Mouse (Mus musculus) Muller cell, postnatal 12 days (primary cell): ENCODE results near the gene Vmn2r58.
"Not testable (repeated sequence)": the region's sequence is repeated elsewhere in the genome, so short reads cannot be mapped to it uniquely, and the experiment has no call there.

Experiments
- DNase-seq: peaks from one replicate; pipeline ENCODE4 v3.0.0-alpha.2; 2015; ENCODE audit errors: inconsistent ontology term

Vmn2r58 gene

DNA sequence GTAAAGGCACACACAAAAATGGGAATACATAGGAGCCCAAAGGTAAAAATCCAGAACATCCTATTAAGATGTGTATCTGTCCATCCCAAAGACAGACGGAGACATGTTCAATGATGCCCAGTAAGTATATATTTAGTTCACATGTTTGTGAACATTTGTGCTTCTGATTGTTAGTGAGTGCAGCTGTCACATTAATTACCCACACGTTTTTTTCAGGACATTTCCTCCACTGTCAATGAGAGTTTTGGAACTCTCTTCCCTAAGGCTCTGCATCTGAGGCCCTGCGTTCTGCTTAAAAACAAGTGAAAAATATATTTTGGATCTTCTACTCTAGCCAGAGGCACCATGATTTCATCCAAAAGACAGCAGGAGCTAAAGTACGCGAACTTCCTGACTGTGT lies at the start of gene Vmn2r58:
Gene Vmn2r58 (minus strand): TSS at position 101 of the 400 bp plus-strand sequence.
- DNase-seq: not testable (repeated sequence)
